Mouse (Mus musculus) myocyte (in vitro differentiated cells): ENCODE results near the gene Cep95.

Experiments used
- E2F4 ChIP-seq: IDR thresholded peaks from one replicate; pipeline ENCODE4 v1.6.1; 2011; ENCODE audit warnings: mild to moderate bottlenecking, control low read depth, moderate library complexity; ENCODE audit not compliant: insufficient read depth
- MAX ChIP-seq: IDR thresholded peaks from one replicate; pipeline ENCODE4 v1.6.1; 2011; ENCODE audit warnings: low read depth, mild to moderate bottlenecking, control low read depth
- MYOD1 ChIP-seq, 3 experiments: IDR thresholded peaks; one replicate each; pipeline ENCODE4 v1.6.1; 2011; ENCODE audit warnings: control low read depth in 2 of 3, low read depth in 2 of 3, mild to moderate bottlenecking in 2 of 3, moderate library complexity in 1 of 3; ENCODE audit not compliant: insufficient read length in 2 of 3, control insufficient read depth in 1 of 3
- MYOG ChIP-seq, 3 experiments: IDR thresholded peaks; one replicate each; pipeline ENCODE4 v1.6.1; 2011; ENCODE audit warnings: control low read depth in 2 of 3, low read depth in 2 of 3, mild to moderate bottlenecking in 2 of 3; ENCODE audit not compliant: insufficient read length in 2 of 3, control insufficient read depth in 1 of 3, insufficient read depth in 1 of 3
- POLR2A ChIP-seq: IDR thresholded peaks from one replicate; pipeline ENCODE4 v1.6.1; 2011; ENCODE audit warnings: low read depth, mild to moderate bottlenecking, control low read depth, moderate library complexity; ENCODE audit not compliant: insufficient read length
- TCF12 ChIP-seq: IDR thresholded peaks from one replicate; pipeline ENCODE4 v1.6.1; 2011; ENCODE audit warnings: mild to moderate bottlenecking, control low read depth; ENCODE audit not compliant: poor library complexity, insufficient read depth, severe bottlenecking
- USF1 ChIP-seq: IDR thresholded peaks from one replicate; pipeline ENCODE4 v1.6.1; 2011; ENCODE audit warnings: low read depth, mild to moderate bottlenecking, control low read depth, moderate library complexity

GRCm38 (mm10) chr11:106793846-106794245 is 4.8 kb downstream of the Cep95 start:
- no peak for TF ChIP-seq MAX
- TF ChIP-seq POLR2A, result no peak
- no peak for TF ChIP-seq USF1
- TF ChIP-seq MYOD1 (IDR thresholded peaks at IDR 0.05; ENCODE audit: control insufficient read depth in 1 of 3, insufficient read length in 2 of 3, low read depth in 2 of 3), result no peak
- TF ChIP-seq E2F4, result no peak
- TF ChIP-seq MYOG (IDR thresholded peaks at IDR 0.05; ENCODE audit: control insufficient read depth in 1 of 3, insufficient read depth in 1 of 3, insufficient read length in 2 of 3, low read depth in 2 of 3), result no peak
- TF ChIP-seq TCF12, result no peak
